Mouse (Mus musculus): ENCODE data around the gene Chchd4. TPM values are rescaled to one million over a fixed set of nuclear protein-coding genes. Genes with fewer than 3 reads are reported as not detected.

Chchd4 gene
- total RNA-seq (2014; rRNA removed): 26.6 and 28.4 TPM in 2 replicates
- polyA plus RNA-seq (2015; fragmentation: Nextera tagmentation; extraction: Ambion mirVana): 34.8 and 36.9 TPM in 2 replicates

DNA sequence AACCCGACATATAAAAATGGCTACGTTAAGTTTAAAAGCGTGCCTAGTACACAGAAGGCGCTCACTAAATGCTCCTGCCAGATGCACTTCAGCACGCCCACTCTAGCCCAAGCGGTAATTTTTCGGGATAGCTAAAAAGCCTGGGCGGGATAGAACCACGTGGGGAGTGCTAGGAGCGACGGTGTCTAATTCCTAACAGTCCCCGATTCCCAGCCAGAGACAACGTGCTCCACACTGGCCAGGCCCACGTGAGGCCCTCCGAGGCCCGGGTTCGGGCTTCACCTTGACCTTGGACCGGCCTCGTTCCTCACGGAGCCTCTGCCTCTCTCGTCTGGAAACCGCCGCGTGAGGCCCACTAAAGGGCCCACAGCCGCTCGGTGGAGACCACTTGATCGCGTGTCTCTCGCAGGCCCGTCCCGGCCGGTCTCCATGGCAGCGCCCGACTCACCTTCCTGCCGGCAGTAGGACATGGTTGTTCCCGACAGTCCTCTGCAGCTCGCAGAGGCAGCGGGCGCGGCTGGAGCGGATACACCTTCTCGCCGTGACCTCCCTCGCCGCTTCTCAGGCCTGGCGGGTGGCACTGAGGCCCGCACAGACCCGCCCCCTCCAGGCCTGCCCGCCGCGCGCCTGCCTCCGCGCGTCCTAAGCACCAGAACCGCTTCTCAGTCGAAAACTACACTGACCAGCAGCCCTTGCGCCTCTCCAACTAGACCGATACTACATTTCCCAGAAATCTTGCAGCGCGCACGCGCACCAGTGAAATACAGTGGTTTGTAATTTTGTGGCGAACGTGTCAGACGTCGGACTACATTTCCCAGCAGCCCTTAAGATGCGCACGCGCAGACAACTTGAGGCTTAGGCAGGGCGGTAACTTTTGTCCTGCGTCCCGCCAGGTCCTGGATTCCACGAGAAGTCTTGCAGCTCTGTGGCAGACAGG, at the start of gene Chchd4, which contains the start of gene Tmem43:
Gene Chchd4, minus strand, starts transcription at position 679 of the 937 bp plus-strand sequence.
Gene Tmem43, plus strand, starts transcription at position 836 of the 937 bp plus-strand sequence.
- H3K4me1 ChIP-seq (ENCODE audit: insufficient read depth): peaks cover 17% of the 10 kb centered on the region
- peak; percentile 25 for TF ChIP-seq CTCF (IDR thresholded peaks at IDR 0.05; ENCODE audit: low read depth)
- peak within 1 kb of the TSS; percentile 74 for H3K27ac ChIP-seq (ENCODE audit: low read depth, low read length)
- ATAC-seq (peak; percentile 95), DNase-seq (peak; percentile 99)
- H3K36me3 ChIP-seq (ENCODE audit: insufficient read depth): peaks cover 25% of the 10 kb centered on the region
- H3K4me2 ChIP-seq (ENCODE audit: low read depth): peak within 1 kb of the TSS; percentile 85
- H3K4me3 ChIP-seq (ENCODE audit: low read depth, low read length): peak within 1 kb of the TSS; percentile 68
- no peaks in the 10 kb centered on the region for H3K27me3 ChIP-seq (ENCODE audit: insufficient read depth, low read length)
- H3K9me3 ChIP-seq (ENCODE audit: low read length): no peaks in the 10 kb centered on the region
- H3K9ac ChIP-seq: peak within 1 kb of the TSS; percentile 69
- 2% methylated on average over 74 of the region's 74 CpGs for WGBS

DNA sequence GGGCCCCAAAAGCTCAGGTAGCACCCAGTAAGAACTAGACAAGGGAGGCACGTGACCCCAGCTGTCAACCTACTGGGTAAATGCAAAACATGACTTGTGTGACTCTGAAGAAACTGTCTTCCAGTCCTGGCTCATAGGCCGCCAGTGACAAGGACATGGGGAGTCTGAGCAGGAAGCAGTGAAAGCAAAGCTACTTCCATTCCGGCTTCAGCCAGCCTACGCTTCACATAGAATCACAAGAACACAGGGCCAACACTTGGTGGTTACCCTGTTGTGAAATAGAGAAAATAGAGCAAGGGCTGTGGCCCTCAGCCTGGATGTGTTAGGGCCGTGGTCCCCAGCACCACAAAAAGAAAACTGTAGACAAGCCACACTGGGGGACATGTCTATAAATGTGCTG, 49.5 kb upstream of the Chchd4 start:
- no peak overlapping the region for H3K27ac ChIP-seq (ENCODE audit: low read depth, low read length)
- no peak for TF ChIP-seq CTCF (IDR thresholded peaks at IDR 0.05; ENCODE audit: low read depth)
- no peak overlapping the region for H3K4me3 ChIP-seq (ENCODE audit: low read depth, low read length)
- H3K4me2 ChIP-seq (ENCODE audit: low read depth): no peak overlapping the region
- WGBS: 95% methylated on average over 5 of the region's 5 CpGs
- H3K9me3 ChIP-seq (ENCODE audit: low read length): no peaks in the 10 kb centered on the region
- H3K36me3 ChIP-seq (ENCODE audit: insufficient read depth): peaks cover 56% of the 10 kb centered on the region
- H3K4me1 ChIP-seq (ENCODE audit: insufficient read depth): no peaks in the 10 kb centered on the region
- no peak for DNase-seq
- no peak overlapping the region for H3K9ac ChIP-seq
- H3K27me3 ChIP-seq (ENCODE audit: insufficient read depth, low read length): no peaks in the 10 kb centered on the region
- no peak for ATAC-seq

DNA sequence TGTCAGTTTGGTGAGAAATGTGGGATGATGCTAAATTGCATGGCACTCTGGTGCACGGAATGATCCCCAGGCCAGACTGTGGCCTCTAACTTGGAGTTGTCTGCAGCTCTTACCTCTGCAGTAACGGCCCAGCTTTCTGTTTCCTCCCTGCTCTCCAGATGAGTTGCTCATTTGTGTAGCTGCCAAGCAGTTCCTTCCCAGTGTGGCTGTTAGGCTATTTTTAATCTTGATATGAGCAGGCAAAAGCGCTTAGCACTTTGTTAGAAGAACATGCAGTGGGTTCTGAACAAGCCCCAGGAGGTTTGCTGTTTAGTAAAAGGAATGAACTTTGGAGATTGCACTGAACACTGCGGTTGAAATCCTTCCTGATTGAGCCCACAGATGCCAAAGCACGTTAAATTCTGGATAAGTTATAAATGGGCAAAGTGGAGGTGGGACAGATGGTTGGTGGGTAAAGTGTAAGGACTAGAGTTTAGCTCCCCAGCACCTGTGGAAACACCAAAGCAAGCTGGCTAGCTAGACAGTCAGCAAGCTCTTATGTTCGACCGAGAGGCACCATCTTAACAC, 45.2 kb upstream of the Chchd4 start:
- H3K27ac ChIP-seq (ENCODE audit: low read depth, low read length): no peak overlapping the region
- DNase-seq (no peak), ATAC-seq (no peak)
- H3K9me3 ChIP-seq (ENCODE audit: low read length): no peaks in the 10 kb centered on the region
- H3K4me1 ChIP-seq (ENCODE audit: insufficient read depth): peaks cover 13% of the 10 kb centered on the region; the same call in 1 of the 2 replicates
- no peak overlapping the region for H3K4me2 ChIP-seq (ENCODE audit: low read depth)
- H3K9ac ChIP-seq: no peak overlapping the region
- H3K27me3 ChIP-seq (ENCODE audit: insufficient read depth, low read length): no peaks in the 10 kb centered on the region
- TF ChIP-seq CTCF (IDR thresholded peaks at IDR 0.05; ENCODE audit: low read depth): no peak
- peaks cover 60% of the 10 kb centered on the region for H3K36me3 ChIP-seq (ENCODE audit: insufficient read depth)
- WGBS: 90% methylated on average over 7 of the region's 7 CpGs
- no peak overlapping the region for H3K4me3 ChIP-seq (ENCODE audit: low read depth, low read length)

DNA sequence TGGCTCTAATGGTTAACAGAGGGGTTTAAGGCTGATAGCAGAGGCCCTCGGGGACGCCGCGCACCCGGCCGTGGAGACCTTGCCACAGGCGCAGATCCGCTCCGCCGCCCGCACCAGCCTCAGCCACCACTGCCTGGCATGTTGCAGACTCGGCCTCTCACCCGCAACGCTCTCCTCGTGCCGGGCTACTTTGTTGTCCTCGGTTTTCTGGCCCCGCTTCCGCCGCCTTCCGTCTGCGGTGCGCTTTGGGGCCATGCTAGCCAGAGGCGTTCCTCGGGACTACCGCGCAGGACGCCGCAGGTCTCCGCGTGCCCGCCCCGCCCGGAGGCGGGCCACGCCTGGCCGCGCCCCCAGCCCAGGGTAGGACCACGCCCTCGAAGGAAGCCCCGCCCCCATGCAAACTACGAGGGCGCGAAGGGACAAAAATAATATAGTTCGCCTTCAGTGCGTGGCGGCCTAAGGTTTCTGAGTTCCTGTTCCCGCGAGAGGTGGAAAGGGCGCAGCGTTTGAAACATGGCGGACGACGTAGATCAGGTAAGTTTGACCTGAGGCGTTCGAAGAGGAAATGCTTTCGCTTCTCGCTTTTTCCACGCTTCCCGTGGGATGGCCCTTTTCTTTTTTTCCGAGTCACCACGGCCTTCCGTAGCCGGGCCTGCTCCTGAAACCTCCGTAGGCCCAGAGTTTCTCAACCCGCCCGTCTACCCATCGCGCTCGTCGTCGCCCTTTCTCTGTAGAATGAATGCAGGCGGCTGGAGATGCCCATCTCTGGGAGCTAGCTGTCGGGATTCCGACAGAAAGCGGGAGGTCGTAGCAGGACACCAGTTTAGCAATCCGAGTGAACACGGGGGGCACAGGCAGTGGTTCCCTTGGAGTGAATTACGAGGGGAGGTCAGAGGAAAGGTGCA, 42.5 kb upstream of the Chchd4 start, which contains the start of the genes Xpc and Lsm3:
Gene Xpc, minus strand, starts transcription at position 344 of the 905 bp plus-strand sequence.
Gene Lsm3, plus strand, starts transcription at position 384 of the 905 bp plus-strand sequence.
- WGBS: 1% methylated on average over 80 of the region's 80 CpGs
- peak; percentile 16; the same call in 1 of the 2 replicates for TF ChIP-seq CTCF (IDR thresholded peaks at IDR 0.05; ENCODE audit: low read depth)
- Histone ChIP-seq H3K4me2 (ENCODE audit: low read depth) (peak within 1 kb of the TSS; percentile 92), H3K4me1 (ENCODE audit: insufficient read depth) (peaks cover 13% of the 10 kb centered on the region; the same call in 1 of the 2 replicates), H3K4me3 (ENCODE audit: low read depth, low read length) (peak within 1 kb of the TSS; percentile 77), H3K27ac (ENCODE audit: low read depth, low read length) (peak within 1 kb of the TSS; percentile 79), H3K36me3 (ENCODE audit: insufficient read depth) (peaks cover 38% of the 10 kb centered on the region), H3K9me3 (ENCODE audit: low read length) (no peaks in the 10 kb centered on the region), H3K27me3 (ENCODE audit: insufficient read depth, low read length) (no peaks in the 10 kb centered on the region), H3K9ac (peak within 1 kb of the TSS; percentile 88)
- DNase-seq: peak; percentile 98
- peak; percentile 96 for ATAC-seq

DNA sequence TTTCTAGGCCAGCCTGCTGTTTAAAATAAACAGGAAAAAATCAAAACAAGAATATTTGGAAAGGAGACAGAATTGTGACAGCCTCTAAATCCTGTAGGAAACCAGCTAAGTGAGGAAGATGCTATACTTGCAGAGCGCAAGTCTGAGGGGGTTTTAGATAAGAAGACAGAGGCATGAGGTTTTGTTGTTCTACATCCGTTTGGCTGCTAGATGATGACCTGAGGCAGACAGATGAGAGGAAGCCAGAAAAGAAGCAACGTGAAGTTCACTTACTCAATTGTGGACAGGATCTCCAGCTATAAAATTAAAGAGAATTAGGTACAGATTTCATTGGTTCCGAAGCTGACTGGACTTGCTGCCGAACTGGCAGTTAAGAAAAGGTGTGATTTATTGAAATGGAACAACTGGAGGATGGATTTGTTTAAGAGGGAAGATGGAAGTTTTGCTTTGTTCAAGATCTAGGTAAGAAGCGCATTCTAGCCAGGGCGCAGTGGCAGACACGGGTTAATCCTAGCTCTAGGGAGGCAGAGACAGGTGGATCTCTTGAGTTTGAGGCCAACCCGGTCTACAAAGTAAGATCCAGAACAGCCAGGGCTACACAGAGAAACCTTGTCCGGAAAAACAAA, 41.5 kb upstream of the Chchd4 start:
- H3K4me1 ChIP-seq (ENCODE audit: insufficient read depth): peaks cover 13% of the 10 kb centered on the region; the same call in 1 of the 2 replicates
- no peaks in the 10 kb centered on the region for H3K27me3 ChIP-seq (ENCODE audit: insufficient read depth, low read length)
- DNase-seq (peak; percentile 4), ATAC-seq (no peak)
- H3K9me3 ChIP-seq (ENCODE audit: low read length): no peaks in the 10 kb centered on the region
- no peak for TF ChIP-seq CTCF (IDR thresholded peaks at IDR 0.05; ENCODE audit: low read depth)
- H3K4me3 ChIP-seq (ENCODE audit: low read depth, low read length): peak overlapping the region; percentile 77
- H3K9ac ChIP-seq: peak overlapping the region; percentile 88
- H3K27ac ChIP-seq (ENCODE audit: low read depth, low read length): peak overlapping the region; percentile 78
- peaks cover 29% of the 10 kb centered on the region for H3K36me3 ChIP-seq (ENCODE audit: insufficient read depth)
- H3K4me2 ChIP-seq (ENCODE audit: low read depth): peak overlapping the region; percentile 92
- WGBS: 29% methylated on average over 10 of the region's 10 CpGs

DNA sequence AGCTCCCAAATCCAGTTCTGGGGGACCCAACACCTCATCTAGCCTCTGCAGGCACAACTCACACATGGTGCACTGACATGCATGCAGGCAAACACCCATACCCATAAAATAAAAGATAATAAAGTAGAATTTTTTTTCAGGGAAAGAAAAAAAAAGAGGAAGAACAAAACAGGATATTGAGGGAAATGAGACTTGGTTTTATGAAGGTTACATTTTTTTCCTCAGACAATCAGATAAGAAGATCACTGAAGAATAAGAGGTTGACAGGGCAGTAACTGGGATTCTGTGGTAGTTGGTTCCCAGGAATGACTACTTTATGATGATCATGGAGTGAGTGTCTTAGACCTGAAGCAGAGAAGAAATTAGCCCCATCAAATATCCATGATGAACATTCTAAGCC, 40.8 kb upstream of the Chchd4 start:
- ATAC-seq (no peak), DNase-seq (no peak)
- peaks cover 13% of the 10 kb centered on the region; the same call in 1 of the 2 replicates for H3K4me1 ChIP-seq (ENCODE audit: insufficient read depth)
- no peaks in the 10 kb centered on the region for H3K27me3 ChIP-seq (ENCODE audit: insufficient read depth, low read length)
- peaks cover 22% of the 10 kb centered on the region for H3K36me3 ChIP-seq (ENCODE audit: insufficient read depth)
- no peak overlapping the region for H3K27ac ChIP-seq (ENCODE audit: low read depth, low read length)
- no peak for TF ChIP-seq CTCF (IDR thresholded peaks at IDR 0.05; ENCODE audit: low read depth)
- H3K9ac ChIP-seq: no peak overlapping the region
- H3K4me3 ChIP-seq (ENCODE audit: low read depth, low read length): no peak overlapping the region
- no peaks in the 10 kb centered on the region for H3K9me3 ChIP-seq (ENCODE audit: low read length)
- H3K4me2 ChIP-seq (ENCODE audit: low read depth): no peak overlapping the region
